Mouse (Mus musculus) c-Kit-positive CD71-positive TER-119-negative erythroid progenitor cells, embryonic 14.5 days (primary cell): ENCODE data around the gene Kif2a.
A peak's percentile ranks its signal among the peaks of the same experiment; 100 is the strongest.
"Not testable (repeated sequence)": the region's sequence is repeated elsewhere in the genome, so short reads cannot be mapped to it uniquely, and the experiment has no call there.

Experiments used
- DNase-seq: peaks from one replicate; pipeline ENCODE4 v3.0.0-alpha.2; 2013; ENCODE audit warnings: low read depth

The Kif2a gene

DNA sequence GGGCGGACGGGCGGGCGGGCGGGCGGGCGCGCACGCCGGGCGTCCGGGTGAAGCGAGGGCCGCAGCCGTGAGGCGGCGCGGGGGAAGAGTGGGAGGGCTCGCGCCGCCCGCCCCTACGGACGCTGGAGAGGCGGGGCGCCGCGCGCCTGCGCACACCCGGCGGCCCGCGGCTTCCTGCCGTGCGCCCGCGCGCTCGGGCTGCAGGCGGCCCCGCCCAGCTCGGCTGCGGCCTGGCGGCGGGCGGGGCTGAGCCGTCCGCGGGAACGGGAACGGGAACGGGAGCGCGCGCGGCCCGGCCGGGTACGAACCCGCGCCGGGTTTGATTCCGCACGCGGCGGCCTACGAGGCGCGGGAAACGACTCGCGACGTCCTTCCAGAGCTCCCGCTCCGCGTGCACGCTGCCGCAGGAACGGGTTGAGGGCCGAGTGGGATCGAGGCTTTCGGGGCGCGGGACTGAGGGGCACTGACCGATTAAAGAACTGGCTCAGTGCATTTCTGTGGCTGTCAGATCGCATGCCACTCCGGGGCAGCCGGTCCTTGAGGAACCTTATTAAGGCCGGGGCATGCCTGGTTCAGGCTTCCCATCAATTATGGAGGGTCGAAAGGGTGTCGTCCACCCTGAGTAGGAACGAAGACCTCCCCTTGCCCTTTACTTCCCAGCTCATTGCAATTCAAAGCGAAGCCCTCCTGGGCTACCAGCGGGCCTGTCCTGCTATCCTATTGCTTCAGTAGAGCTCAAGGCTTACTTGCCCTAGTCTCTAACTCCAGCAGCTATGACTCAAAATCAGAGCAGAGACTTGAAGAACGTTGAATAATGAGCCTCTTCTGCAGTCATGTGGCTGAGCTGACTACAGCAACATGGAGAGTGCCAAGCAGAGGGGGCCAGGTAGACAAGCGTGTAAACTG, 593 bp upstream of the Kif2a start:
- peak; percentile 64 for DNase-seq

GRCm38 (mm10) chr13:107019443-107019842, 2.5 kb downstream of the Kif2a start:
- no peak for DNase-seq

DNA sequence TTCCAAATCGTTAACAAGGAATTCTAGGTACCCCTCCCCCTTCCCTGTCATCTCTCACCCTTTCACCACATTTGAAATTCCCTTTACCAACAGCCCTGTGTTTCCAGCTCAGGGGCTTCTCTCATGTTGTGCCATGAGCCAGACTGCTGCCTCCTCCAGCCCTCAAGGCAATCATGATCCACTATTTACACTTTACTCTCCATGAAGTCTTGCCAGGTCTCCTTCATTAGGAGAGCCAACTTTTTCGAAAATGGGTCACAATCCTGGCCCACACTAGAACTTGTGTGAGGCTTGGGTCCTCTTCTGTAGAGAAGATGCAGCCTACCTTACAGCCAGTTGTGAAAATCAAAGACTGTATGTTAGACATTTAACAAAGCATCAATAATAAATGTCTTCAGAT, 8.0 kb downstream of the Kif2a start:
- no peak for DNase-seq

- no peak for DNase-seq
Observed at GRCm38 (mm10) chr13:107011618-107012017, 10.3 kb downstream of the Kif2a start.

DNA sequence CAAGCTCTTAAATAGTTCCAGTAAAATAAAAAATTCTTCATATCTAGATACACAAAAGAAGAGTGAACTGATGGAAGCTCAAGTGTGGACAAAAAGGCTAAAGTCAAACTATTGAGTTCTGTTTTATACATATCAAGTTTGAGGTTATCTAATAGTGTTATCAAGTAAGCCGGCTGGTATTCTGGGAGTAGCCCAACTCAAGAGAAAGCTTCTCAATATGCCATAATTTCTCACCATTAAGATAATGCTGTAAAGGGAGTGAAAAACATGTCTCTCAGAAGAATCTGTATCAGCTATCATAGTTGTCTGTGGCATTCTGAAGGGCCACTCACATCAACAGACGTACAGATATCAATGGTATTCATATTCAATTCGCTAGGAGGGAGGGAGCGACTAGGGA, 13.8 kb downstream of the Kif2a start:
- DNase-seq = no peak

GRCm38 (mm10) chr13:107003211-107003610, 18.7 kb downstream of the Kif2a start:
- DNase-seq = no peak

GRCm38 (mm10) chr13:106998671-106999070, 23.3 kb downstream of the Kif2a start:
- peak; percentile 60 for DNase-seq

DNA sequence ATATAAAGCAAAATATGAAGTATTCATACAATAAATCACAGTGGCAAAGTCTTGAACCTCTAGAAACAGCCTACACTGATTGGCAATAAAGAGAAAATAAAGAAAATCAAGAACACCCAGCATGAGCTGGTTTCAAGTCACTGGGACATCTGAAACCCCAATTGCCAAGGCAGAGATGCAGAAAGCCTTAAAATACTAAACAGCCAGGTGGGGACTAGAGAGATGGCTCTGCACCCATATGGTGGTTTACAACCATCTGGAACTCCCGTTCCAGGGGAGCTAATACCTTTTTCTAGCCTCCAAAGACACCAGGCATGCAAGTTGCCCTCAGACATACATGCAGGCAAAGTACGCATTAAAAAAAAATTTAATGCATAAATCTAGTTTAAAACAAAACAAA, 23.9 kb downstream of the Kif2a start:
- DNase-seq = no peak

GRCm38 (mm10) chr13:106997557-106997956, 24.4 kb downstream of the Kif2a start:
- DNase-seq = not testable (repeated sequence)

- DNase-seq = no peak
Observed at GRCm38 (mm10) chr13:106996891-106997290, 25.0 kb downstream of the Kif2a start.

- no peak for DNase-seq
Observed at GRCm38 (mm10) chr13:106961496-106961895, 60.4 kb downstream of the Kif2a start.

- no peak for DNase-seq
Observed at GRCm38 (mm10) chr13:106960557-106960956, 61.4 kb downstream of the Kif2a start.

- DNase-seq = no peak
Observed at GRCm38 (mm10) chr13:106958286-106958685, 63.6 kb downstream of the Kif2a start.

GRCm38 (mm10) chr13:106957554-106957953, 64.4 kb downstream of the Kif2a start:
- no peak for DNase-seq

GRCm38 (mm10) chr13:106954880-106955279, 67.0 kb downstream of the Kif2a start:
- no peak for DNase-seq

GRCm38 (mm10) chr13:106947583-106947982, 74.3 kb downstream of the Kif2a start:
- no peak for DNase-seq

DNA sequence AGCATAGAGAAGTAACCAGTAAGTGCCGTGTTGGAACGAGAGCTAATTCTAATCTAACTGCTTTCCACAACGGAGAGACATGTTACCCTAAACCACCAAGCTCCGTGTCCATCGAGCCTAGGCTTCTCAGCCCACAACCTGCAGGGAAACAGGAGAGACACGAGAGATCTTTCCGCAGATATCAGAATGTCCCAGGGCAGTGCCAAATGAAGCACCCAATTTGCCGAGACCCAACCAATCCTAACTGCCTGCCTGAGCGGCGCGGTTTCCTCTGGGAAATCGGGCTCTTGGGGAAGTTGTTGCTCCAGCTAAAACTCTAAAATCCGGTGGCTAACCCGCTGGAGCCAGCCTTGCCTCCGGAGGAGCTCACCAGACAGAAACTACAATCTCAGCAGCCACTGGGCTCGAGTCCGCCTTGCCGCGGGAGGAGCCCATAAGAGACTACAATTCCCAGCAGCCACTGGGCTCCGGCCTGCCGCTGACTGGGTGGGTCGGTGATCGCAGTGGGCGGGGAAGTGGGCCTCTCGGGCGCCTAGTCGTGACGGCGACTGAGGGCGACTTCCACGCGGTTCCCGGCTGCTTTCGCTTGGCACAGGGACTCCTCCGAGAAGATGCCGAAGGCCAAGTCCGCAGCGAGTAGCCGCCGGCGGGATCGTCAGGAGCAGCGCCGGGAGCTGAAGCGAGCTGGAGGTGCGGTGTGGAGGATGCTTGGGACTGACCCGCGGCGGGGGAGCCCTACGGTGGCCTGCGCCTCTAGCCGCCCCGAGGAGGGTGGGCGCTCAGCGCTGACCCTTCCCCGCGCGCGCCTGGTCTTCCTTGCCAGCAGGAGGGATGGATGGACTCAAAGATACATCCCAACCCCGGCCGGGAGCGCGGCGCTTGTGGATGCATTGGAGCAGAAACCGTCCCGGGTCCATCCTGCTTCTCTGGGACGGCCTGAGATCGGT, 75.1 kb downstream of the Kif2a start, which contains the start of gene Dimt1:
Dimt1 (plus strand) TSS at position 534 of the 947 bp plus-strand sequence.
- DNase-seq = peak; percentile 85

DNA sequence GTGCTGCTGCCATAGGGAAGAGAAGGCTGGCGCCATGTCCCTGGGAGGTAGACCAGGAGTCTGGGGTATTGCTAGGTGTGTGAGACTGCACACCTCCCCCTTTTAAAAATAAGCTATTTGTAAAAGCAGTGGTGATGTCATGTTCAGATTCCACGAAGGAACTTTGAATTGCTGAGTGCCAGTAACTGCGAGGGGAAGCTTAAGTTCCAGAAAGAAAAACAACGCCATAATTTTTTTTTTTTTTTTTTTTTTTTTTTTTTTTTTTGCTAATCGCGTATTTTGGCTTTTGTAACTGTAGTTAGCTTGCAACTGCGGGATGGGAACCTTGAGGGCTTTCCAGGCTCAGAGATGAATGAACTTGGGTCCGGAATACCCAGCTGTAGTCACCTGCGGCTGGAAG, 76.4 kb downstream of the Kif2a start:
- DNase-seq = no peak

DNA sequence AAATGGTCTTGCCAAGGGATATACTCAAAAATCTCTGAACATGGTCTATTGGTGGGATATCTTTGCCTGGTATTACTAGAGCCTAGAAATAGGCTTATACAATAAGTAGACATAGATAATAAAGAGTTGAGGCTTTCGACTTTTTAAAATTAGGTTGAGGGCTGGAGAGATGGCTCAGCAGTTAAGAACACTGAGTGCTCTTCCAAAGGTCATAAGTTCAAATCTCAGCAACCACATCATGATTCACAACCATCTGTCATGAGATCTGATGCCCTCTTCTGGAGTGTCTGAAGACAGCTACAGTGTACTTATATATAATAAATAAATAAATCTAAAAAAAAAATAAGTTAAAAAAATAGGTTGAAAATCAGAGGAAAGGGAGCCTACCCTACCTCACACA, 79.2 kb downstream of the Kif2a start:
- DNase-seq = no peak

GRCm38 (mm10) chr13:106941211-106941976, 80.5 kb downstream of the Kif2a start:
- DNase-seq = no peak

GRCm38 (mm10) chr13:106937138-106937472, 84.8 kb downstream of the Kif2a start:
- no peak for DNase-seq
